Comparison of ENCODE assay signal across 8 mouse cellular contexts in the genomic region with DNA sequence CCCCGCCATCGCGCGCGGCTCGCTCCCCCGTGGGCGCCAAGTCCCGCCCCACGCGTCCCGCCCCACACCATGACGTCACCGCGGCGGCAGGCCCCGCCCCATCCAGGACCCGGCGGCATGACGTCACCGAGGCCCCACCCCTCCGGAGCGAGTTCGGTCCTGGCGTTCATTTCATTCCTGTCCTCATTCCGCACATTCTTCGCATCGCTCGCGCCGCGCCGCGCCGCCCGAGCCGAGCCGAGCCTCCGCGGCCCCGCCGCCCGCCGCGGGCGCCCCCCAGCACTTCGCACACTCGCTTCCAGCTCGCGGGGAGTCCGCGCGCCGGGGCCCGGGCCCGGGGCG. TPM values are rescaled to one million over a fixed set of nuclear protein-coding genes. Genes with fewer than 3 reads are reported as not detected.
DNase-seq lines count a peak whose midpoint lies in the region; ATAC-seq lines count a peak whose summit lies in the region.

A gene (plus strand): TSS at position 148 of the 342 bp plus-strand sequence.

- intact Hi-C loops in left cerebral cortex, postnatal 10 days (cut with DNase I): loop anchor here (5.0 kb wide), 3 partner anchors 188 to 282 kb away; no protein-coding TSS in a partner anchor

- ATAC-seq in inflammation-experienced regulatory T-cells, adult 6 months: peak; percentile 28
- peak; percentile 55; the same call in 1 of the 2 replicates for ATAC-seq in megakaryocyte-erythroid progenitor cell, adult 5-6 weeks (replicated peaks; ENCODE audit: low FRiP score, low TSS enrichment, poor library complexity, severe bottlenecking)

- DNase-seq in adrenal gland, adult 8-10 months: peak; percentile 90
- peak; percentile 95 for DNase-seq in embryo, embryonic 10 days (ENCODE audit: low spot score)
- peak; percentile 90 for DNase-seq in gastrocnemius, postnatal 25 days
- peak; percentile 91 to 95 for DNase-seq in left cerebral cortex, postnatal 10 days (ENCODE audit: extremely low spot score in 1 of 2, low spot score in 2 of 2)
- DNase-seq in right cerebral cortex, postnatal 36 days (ENCODE audit: low spot score in 2 of 2): peak; percentile 82 to 87
- DNase-seq in yolk sac, embryonic 10.5 days (ENCODE audit: low spot score): peak; percentile 93

RNA-seq across cellular contexts. Expression of the gene that starts here (rescaled TPM):
- total RNA-seq in adrenal gland, adult 8-10 months (2022): 10 to 100 TPM; 73.4 to 82.7 (median 78.7) TPM
- 100 to 1,000 TPM; 159 to 210 TPM for total RNA-seq in gastrocnemius, postnatal 25 days (2021)
- polyA plus RNA-seq in inflammation-experienced regulatory T-cells, adult 6 months (2017; shearing (Covaris generic)): under 1 TPM in 2 of 3 experiments, not detected in 1; 0.36 to 0.39 TPM
- total RNA-seq in left cerebral cortex, postnatal 10 days (2021): 10 to 100 TPM; 14.8 to 15.3 TPM
- total RNA-seq in megakaryocyte-erythroid progenitor cell, adult 5-6 weeks (2014; fragmentation: Nextera tagmentation): not detected in 2 replicates
- 2.5 TPM in 1 of 2 replicates, not detected in the other for total RNA-seq in megakaryocyte-erythroid progenitor cell, adult 5-6 weeks (2017)

Comparison
In these comparisons a context has a peak if more than half of its experiments do, and no peak if none do; other contexts are left out.
1. Peak in every context shown above with its lines: DNase-seq and ATAC-seq.
2. RNA of the gene that starts here (total RNA-seq): 159 to 210 TPM in gastrocnemius, postnatal 25 days, 73.4 to 82.7 TPM in adrenal gland, adult 8-10 months and 14.8 to 15.3 TPM in left cerebral cortex, postnatal 10 days; 2.5 TPM in megakaryocyte-erythroid progenitor cell, adult 5-6 weeks; every median in the first group is over 4 times any median in the second.
3. RNA of the gene that starts here (total RNA-seq): 159 to 210 TPM in gastrocnemius, postnatal 25 days and 73.4 to 82.7 TPM in adrenal gland, adult 8-10 months; 14.8 to 15.3 TPM in left cerebral cortex, postnatal 10 days; every median in the first group is over 4 times any median in the second.
4. Peak in ATAC-seq in inflammation-experienced regulatory T-cells, adult 6 months; RNA of the gene not detected or under 1 TPM.